Mouse (Mus musculus) lung, postnatal 25 days (tissue): ENCODE data around the gene 4930512M02Rik.
"Not testable (repeated sequence)": the region's sequence is repeated elsewhere in the genome, so short reads cannot be mapped to it uniquely, and the experiment has no call there.

Source experiments
- DNase-seq: peaks from one replicate; pipeline ENCODE4 v3.0.0; 2022; ENCODE audit warnings: low spot score

The 4930512M02Rik gene

DNA sequence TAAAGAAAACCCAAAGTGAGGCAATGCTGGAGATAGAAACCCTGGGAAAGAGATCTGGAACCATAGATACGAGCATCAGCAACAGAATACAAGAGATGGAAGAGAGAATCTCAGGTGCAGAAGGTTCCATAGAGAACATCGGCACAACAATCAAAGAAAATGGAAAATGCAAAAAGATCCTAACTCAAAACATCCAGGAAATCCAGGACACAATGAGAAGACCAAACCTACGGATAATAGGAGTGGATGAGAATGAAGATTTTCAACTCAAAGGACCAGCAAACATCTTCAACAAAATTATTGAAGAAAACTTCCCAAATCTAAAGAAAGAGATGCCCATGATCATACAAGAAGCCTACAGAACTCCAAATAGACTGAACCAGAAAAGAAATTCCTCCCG, at the start of gene 4930512M02Rik:
Gene 4930512M02Rik (minus strand): TSS at position 101 of the 400 bp plus-strand sequence.
- DNase-seq: not testable (repeated sequence)

DNA sequence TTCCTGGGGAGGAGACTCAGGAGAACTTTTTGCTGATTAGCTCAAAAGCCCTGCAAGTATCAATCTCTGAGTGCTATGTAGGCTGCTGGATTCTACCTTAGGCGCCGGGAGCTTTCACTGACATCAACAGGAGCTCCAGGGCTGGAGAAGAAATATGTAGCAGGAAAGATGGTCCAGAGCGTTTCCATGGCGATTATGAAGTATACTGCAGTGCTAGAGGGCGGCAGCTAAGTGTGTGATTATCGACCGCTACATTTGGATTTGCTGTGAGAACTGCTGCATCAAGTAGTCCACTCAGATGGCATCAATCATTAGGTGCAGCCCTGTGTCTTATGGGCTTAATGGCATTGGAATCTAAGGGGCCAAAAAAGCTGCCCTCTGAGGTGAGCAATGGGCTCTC, 49.5 kb upstream of the 4930512M02Rik start:
- no peak for DNase-seq

DNA sequence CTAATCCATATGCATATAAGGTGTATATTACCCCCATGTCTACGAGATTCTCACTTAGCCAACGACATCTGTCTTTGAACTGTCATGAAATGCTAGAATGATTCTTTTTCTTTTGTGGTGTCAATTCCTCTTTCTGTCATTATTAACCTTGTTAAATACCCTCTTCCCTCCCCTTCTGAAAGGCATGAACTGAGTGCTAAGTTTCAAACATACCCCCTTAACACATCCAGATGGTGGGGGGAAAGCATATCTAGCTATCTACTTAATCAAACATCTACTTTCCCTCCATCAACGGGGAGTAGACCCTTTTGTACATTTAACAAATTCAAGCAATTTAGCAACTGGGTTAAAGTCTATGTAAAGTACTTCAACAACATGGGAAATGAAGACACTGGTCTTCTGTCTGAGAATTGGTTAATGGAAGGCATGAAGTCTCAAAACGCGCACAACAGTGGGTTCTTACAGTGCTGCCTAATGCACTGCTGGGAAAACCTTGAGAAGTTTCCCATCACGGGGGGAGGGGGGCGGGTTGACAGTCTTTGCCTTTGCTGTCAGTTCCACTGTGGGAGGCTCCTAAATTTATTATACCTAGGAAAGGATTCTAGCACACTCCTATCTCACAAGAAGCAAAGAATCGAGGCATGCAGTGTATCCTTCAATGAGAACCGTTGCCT, 48.6 kb upstream of the 4930512M02Rik start:
- DNase-seq: no peak

DNA sequence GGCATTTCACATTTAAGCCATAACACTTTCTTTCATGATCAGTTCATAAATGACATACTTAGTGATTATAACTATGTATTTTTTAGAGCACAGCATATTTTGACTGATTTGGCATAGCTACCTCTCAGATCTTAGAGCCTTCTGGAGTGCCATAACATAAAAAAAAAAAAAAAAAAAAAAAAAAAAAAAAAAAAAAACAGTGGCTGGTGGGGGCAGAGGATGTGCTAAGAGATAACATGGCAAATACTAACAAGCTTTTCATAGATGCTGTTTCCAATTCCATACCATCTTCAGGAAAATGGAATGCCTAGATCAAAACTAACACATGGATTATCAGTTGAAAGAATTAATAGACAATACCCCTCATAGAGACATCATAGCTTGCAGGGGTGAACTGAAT, 47.4 kb upstream of the 4930512M02Rik start:
- no peak for DNase-seq

GRCm38 (mm10) chr11:11672974-11673373, 45.3 kb upstream of the 4930512M02Rik start:
- no peak for DNase-seq

DNA sequence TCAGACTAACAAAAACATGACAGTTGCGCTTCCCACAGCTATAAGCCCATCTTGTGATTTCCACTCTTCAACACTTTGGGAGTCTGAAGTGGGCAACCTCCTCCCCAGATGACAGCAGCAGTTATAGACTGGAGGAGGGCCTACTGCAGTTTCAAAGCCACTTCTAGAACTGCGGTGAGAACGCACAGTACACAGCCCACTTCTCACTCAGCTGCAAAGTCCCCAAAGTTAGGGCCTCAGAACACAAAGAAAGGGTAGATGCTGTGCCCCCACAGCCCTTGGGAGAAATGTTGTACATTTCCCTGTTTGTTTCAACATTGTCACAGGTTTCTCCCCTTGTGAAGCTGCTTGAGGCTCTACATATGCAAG, 40.3 kb upstream of the 4930512M02Rik start:
- no peak for DNase-seq

GRCm38 (mm10) chr11:11667254-11667921, 39.8 kb upstream of the 4930512M02Rik start:
- DNase-seq: no peak

DNA sequence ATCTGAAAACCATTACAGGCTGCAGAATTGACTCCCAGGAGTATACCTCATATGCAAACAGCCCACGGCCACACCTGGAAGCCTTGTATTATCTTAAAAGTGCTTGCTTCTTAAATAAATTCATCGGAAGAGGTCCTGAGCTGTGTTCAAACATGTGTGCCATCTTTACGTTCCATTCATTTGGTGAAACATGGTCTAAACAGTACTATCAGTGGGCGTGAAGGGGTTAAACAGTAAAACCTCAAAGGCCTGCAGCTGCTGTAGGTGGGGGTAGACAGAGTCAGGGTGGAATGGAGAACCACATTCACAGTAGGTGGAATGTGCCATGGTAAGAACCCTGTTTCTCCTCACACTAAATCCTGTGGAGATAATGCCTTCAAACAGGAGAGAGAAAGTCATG, 33.0 kb upstream of the 4930512M02Rik start:
- DNase-seq: no peak

DNA sequence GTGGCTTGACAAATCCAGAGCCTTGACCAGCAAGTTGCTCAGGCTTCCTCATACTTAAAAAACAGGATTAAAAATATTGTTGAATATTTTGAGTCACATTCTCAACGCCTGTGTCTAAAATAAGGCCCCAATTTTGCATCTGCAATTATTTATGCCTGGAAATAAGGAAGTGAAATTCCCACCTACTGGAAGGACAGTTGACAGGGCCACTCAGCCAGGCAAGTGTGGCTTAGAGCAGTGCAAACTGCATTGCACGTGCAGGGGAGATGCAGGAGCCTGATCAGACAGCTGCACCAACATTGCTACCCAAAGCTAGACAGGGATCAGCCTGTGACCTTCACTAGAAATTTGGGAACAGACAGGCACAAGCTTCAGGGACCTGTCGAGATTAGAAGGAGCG, 31.2 kb upstream of the 4930512M02Rik start:
- DNase-seq: no peak

DNA sequence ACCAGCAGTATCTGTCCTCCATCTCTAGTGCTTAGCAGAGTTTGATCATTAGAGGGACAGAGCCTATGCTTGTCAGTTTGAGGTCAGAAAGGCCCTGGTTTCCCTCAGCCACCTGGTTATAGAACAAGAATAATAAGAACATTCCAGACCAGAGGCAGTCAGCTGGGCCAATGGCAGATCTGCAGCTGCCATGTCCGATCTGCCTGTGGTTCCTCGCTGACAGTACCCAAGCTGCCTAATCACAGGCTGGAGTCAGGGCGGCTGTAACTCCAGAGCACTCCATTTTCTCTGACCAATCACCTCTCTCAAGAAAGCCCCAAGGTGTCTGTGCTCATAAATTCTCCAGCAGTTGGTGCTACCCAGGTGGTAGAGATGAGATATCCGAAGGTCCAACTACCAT, 30.0 kb upstream of the 4930512M02Rik start:
- DNase-seq: no peak

DNA sequence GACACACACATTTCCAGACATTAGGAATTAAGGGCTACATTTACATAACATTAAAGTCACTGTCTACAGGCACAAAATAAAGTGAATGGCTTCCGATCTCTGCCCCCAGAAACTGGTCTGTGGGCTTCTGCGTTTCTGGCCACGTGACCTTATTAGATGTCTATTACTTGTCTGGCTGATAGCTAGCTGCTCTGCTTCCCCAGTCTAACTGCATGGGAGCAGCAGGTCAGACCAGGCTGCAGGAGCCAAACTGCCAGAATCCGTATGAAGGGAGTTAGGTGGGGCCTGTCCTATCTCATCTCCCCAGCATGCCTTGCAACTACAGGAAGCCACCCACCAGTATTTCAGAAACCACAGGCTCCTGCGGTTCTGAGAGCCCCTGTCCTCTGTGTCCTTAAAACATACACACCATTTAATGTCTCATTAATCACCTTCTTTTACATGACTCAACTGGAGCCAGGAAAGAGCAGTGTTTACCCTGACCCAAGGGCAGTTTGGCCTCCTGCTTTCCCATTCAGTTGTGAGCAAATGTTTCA, 29.4 kb upstream of the 4930512M02Rik start:
- peak; percentile 26 for DNase-seq

DNA sequence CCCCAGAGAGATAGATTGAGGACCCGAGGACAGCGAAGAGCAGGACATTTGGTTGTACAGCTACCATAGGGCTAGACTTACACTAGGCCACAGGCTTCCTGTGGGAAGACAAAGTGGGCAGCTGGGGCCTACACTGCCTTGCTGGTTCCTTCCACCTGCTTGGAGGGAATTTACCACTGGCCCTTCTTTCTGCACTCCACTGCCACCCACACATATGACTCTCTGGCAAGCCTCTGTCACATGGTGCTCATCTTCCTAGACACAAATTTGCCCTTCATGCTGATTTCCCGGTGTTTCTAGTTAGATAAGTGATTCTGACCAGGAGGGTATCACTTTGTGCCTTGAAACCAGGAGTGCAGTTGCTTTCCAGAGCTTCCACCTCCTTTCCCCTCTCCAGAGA, 28.8 kb upstream of the 4930512M02Rik start:
- DNase-seq: no peak

DNA sequence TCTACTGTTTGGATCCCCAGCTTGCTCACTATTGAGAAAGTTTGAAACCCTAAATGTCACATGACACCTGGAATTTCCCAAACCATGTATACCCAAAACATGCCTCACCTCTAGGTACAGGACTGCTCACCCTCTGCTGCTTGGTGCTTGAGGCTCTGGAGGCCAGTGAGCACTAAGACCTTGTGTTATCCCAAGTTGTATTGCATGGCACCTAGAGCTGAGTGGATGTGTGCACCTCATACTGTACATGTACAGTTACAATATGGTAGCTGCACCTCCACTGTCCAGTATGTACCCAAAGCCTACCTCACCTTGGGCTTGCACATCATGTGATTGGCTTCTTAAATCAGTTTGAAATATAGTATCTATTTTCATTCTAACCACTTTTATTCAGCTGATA, 16.7 kb upstream of the 4930512M02Rik start:
- no peak for DNase-seq

DNA sequence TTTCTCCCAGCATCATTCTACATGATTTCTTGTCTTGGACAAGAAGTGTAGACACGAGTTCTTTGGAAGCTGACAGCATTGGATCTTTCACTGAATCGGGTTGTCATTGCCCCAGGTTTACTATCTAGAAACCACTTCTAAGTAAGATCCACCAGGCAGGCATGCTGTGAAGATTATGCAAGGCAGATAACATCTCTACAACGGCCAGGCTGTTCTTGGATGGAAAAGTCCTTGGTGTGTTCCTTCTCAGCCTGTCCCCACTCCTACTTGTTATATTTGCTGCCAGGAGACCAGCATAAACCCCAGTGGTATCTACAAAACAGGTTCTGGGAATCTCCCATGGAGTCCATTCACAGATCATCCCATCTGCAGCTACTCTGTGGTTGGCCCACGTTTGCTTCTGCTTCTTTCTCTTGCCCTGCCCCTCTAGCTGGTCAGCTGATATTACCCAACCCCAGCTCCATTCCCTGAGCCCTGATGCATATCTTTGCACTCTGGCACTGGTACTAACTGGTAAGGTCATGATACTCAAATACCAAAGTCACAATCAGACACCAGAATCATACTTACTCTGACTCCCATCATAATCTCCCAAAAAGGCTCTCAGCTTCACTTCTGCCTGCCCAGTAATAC, 3.4 kb downstream of the 4930512M02Rik start:
- DNase-seq: no peak

DNA sequence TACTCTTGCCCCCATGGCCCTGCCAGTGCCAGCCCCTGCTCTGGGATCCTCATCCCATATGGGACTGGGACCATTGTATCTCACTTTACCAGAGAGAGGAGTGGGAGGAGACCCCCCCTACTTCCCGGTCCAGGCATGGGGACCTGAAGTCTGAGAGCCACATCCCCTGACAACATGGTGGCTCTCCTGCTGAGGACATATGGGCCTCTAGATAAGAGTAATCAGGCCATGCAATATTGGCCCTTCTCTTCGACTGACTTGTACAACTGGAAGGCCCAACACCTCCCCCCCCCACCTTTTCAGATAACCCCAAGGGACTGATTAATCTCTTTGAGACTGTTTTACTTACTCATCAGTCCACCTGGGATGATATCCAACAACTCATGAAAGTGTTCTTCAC, 18.4 kb downstream of the 4930512M02Rik start:
- no peak for DNase-seq

DNA sequence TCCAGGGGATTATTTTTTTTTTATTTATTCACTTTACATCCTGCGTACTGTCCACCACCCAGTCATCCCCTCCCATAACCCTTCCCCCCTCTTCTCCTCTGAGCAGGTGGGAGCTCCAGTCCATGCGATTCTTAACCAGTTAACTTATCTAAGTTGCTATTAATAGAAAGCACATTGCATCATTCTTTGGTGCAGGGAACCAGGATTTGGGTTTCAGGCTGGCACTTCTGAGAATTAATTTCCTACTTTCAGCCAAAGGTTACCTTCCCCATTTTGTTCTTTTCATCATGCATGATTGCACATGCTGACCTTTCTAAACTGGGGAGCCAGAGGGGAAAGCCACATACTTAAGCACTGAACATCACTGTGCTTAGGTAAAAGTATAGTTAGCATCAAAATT, 40.3 kb downstream of the 4930512M02Rik start:
- DNase-seq: no peak

- DNase-seq: no peak
Measured at GRCm38 (mm10) chr11:11586423-11586822, 41.2 kb downstream of the 4930512M02Rik start.

DNA sequence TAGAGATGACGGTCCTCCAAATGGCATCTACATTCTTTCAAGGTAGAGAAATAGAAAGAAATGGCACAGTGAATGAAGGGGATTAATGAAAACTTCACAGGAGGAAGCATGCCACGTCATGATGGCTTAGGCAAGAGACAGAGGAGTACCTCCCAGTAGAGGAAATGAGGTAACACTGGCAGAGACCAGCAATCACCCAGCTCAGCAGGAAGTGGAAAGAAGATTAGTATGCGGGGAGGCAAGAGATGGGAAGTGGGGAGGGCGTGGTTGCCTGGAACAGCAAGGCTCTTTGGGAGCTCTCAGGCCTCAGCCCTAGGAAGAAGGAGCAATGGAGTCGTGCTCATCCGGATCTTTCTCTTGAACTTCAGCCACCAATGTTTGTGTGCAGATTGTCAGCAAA, 53.9 kb downstream of the 4930512M02Rik start:
- peak; percentile 45 for DNase-seq

DNA sequence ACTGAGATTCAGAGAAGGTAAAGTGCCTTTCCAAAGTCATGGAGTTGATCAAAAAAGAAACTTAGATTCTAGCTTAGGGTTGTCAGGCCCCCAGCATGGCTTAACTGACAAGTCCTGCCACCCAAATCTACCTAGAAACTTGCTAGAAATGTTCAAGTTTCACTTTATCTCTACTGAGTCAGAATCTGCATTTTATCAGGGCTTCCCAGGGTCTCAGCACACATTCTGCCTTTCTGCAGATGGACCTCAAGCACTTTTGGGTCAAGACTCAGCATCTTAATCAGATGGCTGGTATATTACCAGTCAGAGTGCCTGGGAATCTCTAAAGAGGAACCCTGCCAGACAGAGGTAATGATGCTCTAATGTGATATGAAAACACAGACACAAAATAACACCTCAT, 56.9 kb downstream of the 4930512M02Rik start:
- no peak for DNase-seq

- DNase-seq: peak; percentile 21
Measured at GRCm38 (mm10) chr11:11569466-11570132, 58.0 kb downstream of the 4930512M02Rik start.

DNA sequence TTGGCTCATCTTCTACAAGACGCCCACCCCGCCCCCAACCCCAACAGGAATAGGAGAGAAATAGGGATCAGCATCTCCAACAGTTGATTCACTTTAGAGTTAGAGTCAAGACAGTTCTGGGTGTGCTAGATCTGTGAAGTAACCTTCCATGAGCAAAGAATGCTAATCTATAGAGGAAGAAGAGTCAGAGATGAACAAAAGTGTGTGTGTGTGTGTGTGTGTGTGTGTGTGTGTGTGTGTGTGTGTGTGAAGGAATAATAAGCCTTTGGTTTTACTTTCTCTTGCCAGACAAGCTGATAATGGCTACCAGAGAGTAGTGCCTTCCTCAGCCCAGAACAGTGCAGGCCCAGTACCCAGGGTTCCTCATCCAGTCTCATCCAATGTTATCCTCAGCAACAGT, 59.6 kb downstream of the 4930512M02Rik start:
- DNase-seq: no peak

DNA sequence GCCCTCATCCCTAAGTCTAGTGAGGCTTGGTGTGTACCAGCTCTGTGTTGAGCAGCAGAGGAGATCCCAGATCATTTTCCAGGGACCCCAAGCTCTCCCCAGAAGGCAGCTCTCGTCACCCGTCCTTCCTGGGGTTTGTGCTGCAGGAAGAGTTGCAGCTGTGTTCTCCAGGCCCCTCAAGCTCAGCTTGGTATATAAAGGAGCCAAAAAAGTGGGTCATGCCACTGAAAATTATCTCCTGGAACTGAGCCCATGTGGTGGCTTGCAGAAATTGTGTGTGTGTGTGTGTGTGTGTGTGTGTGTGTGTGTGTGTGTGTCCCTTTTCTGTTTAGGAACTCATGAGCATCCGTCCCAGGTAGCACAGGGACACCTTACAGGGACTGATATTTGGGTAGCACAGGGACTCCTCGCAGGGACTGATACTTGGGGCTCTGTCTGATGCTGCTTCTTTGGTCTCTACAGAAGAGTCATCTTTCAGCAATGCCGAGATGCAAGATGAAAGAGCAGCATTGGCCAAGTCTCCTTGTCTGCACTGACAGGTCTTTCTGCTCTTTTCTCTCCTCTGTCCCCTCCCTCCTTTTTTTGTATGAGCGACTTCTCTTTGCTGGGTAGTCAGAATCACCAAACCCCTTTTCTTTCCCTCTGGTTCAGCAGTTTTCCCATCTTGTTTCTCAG, 62.4 kb downstream of the 4930512M02Rik start:
- DNase-seq: no peak
